Mouse (Mus musculus) adrenal gland, adult 18-20 months (tissue): ENCODE data around the gene Flvcr2. TPM values are rescaled to one million over a fixed set of nuclear protein-coding genes. Genes with fewer than 3 reads are reported as not detected.

Experiments used
- DNase-seq, 2 experiments: peaks; one replicate each; pipeline ENCODE4 v3.0.0; 2021 to 2022; ENCODE audit warnings: low spot score in 2 of 2
- total RNA-seq, 2 experiments: library from RNA; stranded (reverse); gene quantifications; 1 replicate in 1 of 2; 2 replicates in 1 of 2; pipeline ENCODE4 v1.2.3; 2021

Flvcr2 gene
- total RNA-seq, 2 experiments from 2014 or later: 4.1 to 4.3 TPM

DNA sequence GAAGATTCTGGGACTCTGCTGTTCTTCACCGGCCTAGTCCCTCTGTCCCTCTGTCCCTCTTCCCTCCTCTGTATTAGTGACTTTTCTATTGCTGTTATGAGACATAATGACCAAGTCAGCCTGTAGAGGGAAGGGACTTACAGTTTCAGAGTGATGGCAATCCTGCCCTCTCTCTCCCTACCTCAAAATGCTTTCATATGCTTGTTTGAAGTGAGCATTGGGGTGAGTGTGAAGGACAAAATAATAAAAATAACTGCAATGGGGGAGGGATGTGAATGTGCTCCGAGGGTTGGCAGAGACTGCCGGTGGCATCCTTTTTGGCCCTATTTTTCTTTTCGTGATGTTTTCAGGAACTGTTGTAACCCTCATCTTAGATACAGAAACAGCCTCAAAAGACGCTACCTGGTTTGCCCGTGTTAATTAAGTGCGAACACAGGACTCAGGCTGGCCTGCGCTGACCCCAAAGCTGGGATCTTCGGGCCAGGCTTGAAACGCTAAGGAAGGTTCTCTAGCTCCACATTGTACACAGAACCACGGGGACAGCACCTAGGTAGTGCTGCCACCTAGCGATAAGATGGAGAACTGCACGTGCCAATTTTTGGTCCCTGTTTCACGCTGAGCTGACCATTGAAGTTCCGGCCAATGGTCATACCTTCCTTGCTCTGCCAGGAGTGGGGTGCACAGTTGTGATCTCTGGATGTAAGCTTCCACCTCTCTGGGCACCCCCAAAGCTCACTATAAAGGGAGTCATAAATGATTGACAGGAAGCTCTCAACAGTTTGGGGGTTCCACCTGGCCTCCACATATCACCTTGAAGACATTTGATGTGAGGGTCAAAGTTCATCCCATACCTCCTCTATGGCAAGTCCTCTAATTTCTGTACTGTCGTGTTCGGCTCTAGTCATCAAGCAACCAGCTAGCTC, 17.1 kb upstream of the Flvcr2 start:
- DNase-seq: peak; percentile 71

- peak; percentile 66 to 77 for DNase-seq
Measured at GRCm38 (mm10) chr12:85729945-85730290, 16.4 kb upstream of the Flvcr2 start.

- no peak for DNase-seq
Measured at GRCm38 (mm10) chr12:85736203-85736602, 10.1 kb upstream of the Flvcr2 start.

DNA sequence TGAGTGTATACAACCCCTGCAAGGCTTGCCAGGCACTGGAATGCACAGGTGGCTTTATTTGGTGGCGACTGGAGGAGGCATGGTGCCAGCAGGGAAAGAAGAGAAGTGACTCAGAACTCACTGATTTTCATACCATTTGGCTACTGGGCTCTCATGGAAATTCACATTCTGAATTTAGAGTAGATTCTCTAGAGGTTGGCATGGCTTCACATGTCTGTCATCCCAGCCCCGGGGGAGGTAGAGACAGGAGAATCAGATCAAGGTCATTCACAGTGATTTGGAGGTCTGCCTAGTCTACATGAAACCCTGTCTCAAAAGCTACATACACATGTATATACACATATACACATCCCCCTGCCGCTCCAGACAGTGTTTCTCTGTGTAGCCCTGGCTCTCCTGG, 9.4 kb upstream of the Flvcr2 start:
- no peak for DNase-seq

GRCm38 (mm10) chr12:85746696-85747219, 419 bp downstream of the Flvcr2 start:
- DNase-seq: peak in 1 of 2 experiments; percentile 29

DNA sequence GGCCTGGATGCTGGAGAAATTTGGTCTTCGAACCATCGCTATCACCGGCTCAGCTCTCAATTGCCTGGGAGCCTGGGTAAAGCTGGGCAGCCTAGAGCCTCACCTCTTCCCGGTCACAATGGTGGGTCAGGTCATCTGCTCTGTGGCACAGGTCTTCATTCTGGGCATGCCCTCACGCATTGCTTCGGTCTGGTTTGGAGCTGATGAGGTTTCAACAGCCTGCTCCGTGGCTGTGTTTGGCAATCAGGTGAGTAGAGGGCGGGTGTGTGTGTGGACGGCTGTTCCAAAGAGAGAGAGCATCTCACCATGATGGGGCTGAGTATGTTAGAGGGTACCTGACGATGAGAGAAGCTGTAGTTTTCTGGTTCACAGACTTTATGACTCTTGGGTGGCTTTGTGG, 1.0 kb downstream of the Flvcr2 start:
- DNase-seq: no peak

DNA sequence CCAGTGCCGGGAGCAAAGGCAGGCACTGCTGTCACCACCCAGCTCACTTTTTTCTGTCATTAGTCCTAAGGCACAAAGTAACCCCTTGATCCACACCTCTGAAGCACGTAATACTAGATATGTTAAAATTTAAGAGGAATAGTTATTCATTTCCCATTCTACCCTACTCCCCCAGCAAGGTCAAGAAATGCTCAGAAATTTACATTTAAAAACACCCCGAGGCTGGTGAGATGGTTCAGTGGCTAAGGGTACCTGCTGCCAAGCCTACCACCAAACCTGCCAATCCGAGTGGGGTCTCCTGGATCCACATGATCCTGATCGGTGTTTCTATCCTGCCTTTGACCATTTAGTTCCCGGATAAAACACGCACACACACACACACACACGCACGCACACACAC, 3.5 kb downstream of the Flvcr2 start:
- no peak for DNase-seq

DNA sequence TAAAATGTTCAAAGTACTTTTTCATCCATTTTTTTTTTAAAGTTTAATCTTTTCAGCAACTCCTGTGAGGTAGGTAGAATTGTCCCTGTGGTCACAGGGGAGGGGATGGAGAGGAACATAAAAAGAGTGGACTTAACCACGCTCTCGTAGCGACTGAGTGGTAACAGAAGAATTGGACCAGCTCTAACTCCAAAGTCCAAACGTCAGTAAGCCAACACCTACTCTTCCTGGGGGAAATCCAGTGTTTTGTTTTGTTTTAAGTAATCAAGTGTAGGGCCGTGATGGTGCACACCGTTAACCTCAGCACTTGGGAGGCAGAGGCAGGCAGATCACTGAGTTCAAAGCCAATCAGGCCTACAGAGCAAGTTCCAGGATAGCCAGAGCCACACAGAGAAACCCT, 5.8 kb downstream of the Flvcr2 start:
- no peak for DNase-seq

DNA sequence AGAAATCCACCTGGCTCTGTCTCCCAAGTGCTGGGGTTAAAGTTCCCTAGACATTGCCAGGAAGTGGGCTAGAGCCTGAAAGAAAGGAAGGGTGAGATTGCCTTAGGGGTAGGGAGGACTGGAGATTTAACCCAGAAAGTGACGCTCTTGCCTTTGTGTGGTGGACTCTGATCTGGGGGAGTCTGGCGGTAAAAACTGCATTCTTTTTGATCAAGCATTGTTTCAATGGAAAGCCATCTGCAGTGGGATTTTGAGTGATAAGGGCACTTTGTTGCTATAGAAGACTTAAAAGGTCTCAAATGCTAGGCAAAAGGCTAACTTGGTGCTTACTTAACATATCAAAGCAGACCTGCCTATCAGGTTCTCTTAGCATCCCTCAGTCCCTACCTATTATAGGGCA, 6.9 kb downstream of the Flvcr2 start:
- DNase-seq: no peak

GRCm38 (mm10) chr12:85754611-85755265, 8.4 kb downstream of the Flvcr2 start:
- no peak for DNase-seq

- no peak for DNase-seq
Measured at GRCm38 (mm10) chr12:85756455-85756854, 10.1 kb downstream of the Flvcr2 start.

- no peak for DNase-seq
Measured at GRCm38 (mm10) chr12:85757074-85757473, 10.7 kb downstream of the Flvcr2 start.

GRCm38 (mm10) chr12:85758741-85759140, 12.4 kb downstream of the Flvcr2 start:
- no peak for DNase-seq

DNA sequence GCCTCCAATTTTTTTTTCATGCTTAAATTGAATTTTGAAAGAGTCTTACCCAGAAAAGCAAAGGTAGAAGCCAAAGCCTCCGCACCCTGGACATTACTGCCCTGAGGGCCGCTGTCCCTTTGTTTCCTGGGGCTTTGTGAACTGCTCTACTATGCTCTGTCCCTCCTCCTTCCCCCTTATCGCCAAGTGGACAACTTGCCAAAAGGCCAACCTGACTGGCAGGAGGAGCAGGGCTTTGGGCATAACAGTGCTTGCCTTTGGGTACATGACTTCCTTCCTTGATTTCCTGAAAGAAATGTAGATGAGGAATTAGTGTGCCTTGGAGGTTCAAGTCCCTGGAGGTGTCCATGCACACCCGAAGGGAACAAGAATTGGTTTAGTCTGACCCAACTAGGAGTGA, 15.1 kb downstream of the Flvcr2 start:
- DNase-seq: no peak

GRCm38 (mm10) chr12:85764686-85765085, 18.3 kb downstream of the Flvcr2 start:
- DNase-seq: no peak

GRCm38 (mm10) chr12:85766287-85766686, 19.9 kb downstream of the Flvcr2 start:
- no peak for DNase-seq

GRCm38 (mm10) chr12:85767750-85768149, 21.4 kb downstream of the Flvcr2 start:
- no peak for DNase-seq

DNA sequence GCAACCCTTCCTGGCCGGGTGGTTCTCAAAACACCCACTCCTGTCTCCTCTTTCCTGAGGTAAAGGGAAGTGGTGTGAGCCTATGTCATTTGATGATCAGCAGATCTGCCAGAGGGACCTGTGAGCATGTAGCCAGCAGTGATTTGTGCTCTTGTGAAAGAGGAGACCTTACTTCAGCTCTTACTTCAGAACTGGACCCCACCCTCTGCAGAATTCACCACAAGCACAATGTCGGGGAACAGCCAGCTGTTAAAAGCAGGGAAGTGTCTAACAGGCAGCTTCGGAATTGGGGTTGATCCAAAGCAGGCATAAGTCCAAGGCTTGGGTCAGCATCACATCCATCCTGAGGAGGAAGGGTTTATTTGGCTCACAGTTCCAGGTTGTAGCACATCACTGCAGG, 25.0 kb downstream of the Flvcr2 start:
- DNase-seq: no peak

DNA sequence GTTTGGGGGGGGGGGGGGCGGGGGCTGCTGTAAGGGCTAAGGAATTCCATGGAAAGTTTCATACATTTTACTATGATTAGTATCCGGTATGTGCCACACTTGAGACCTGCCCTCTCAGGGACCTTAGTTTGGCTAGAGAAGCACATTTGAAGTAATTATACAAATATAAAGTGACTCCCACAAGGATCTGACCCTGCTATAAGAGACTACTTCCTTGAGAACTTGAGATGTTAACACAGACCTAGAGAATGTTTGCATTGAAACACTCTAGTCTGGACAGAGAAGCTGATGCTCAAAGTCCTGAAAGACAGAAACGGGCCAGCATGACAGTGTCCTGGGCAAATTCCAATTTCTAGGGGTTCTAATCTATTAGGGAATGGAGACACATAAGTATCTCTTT, 32.6 kb downstream of the Flvcr2 start:
- DNase-seq: no peak

GRCm38 (mm10) chr12:85779707-85780106, 33.4 kb downstream of the Flvcr2 start:
- DNase-seq: no peak

- DNase-seq: no peak
Measured at GRCm38 (mm10) chr12:85781606-85782005, 35.3 kb downstream of the Flvcr2 start.
